Mouse (Mus musculus): ENCODE data around the gene Trhr2. TPM values are rescaled to one million over a fixed set of nuclear protein-coding genes. Genes with fewer than 3 reads are reported as not detected.
A peak's percentile ranks its signal among the peaks of the same experiment; 100 is the strongest.

Gene Trhr2
- polyA plus RNA-seq, 1 experiment from 2014 or later = not detected

DNA sequence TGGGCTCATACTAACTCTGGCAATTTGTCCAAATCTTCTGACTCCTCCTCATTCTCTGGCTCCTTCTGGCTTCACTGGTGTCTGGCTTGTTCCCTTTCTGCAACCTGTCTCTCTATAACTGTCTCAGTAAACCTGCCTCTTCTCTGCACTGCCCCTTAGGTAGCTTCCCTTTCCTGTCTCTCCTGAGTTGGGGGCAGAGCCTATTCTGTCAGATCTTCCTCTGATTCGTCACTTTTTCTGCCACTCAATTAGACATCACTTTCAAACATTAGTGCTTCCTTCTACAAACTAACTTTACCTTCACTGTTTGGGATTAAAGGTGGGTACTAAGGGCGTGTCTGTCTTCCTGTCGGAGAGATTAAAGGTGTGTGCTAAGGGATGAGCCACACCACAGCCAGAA lies 19.8 kb downstream of the Trhr2 start:
- Histone ChIP-seq H3K4me2 (no peak overlapping the region), H3K4me1 (peaks cover 88% of the 10 kb centered on the region), H3K27me3 (replicated peaks) (peaks cover 20% of the 10 kb centered on the region; the same call in 1 of the 2 replicates), H3K4me3 (no peak overlapping the region), H3K36me3 (peaks cover 44% of the 10 kb centered on the region), H3K9me3 (replicated peaks) (peaks cover 12% of the 10 kb centered on the region), H3K9ac (no peak overlapping the region), H3K27ac (peak overlapping the region; percentile 57)
- no peak for ATAC-seq
- WGBS (ENCODE audit: insufficient replicate concordance) = 78% methylated on average over 3 of the region's 3 CpGs

GRCm38 (mm10) chr8:122338852-122339251 lies 21.7 kb downstream of the Trhr2 start:
- H3K27ac ChIP-seq = 0 out of 2 replicates have a peak overlapping the region, but pooled peaks have one; percentile 15
- no peak for ATAC-seq
- no peak overlapping the region for H3K9ac ChIP-seq
- H3K36me3 ChIP-seq = peaks cover 63% of the 10 kb centered on the region
- H3K9me3 ChIP-seq (replicated peaks) = peaks cover 29% of the 10 kb centered on the region
- H3K27me3 ChIP-seq (replicated peaks) = peaks cover 8% of the 10 kb centered on the region; the same call in 1 of the 2 replicates
- 74% methylated on average over 6 of the region's 6 CpGs for WGBS (ENCODE audit: insufficient replicate concordance)
- no peak overlapping the region for H3K4me3 ChIP-seq
- peaks cover 75% of the 10 kb centered on the region for H3K4me1 ChIP-seq
- no peak overlapping the region for H3K4me2 ChIP-seq

GRCm38 (mm10) chr8:122336251-122336910 lies 24.2 kb downstream of the Trhr2 start:
- Histone ChIP-seq H3K4me2 (peak overlapping the region; percentile 38), H3K4me3 (peak overlapping the region; percentile 20; the same call in 1 of the 2 replicates), H3K27ac (no peak overlapping the region), H3K27me3 (replicated peaks) (no peaks in the 10 kb centered on the region), H3K9me3 (replicated peaks) (peaks cover 29% of the 10 kb centered on the region), H3K36me3 (peaks cover 87% of the 10 kb centered on the region), H3K4me1 (peaks cover 72% of the 10 kb centered on the region), H3K9ac (no peak overlapping the region)
- ATAC-seq = no peak
- 73% methylated on average over 81 of the region's 81 CpGs for WGBS (ENCODE audit: insufficient replicate concordance)

DNA sequence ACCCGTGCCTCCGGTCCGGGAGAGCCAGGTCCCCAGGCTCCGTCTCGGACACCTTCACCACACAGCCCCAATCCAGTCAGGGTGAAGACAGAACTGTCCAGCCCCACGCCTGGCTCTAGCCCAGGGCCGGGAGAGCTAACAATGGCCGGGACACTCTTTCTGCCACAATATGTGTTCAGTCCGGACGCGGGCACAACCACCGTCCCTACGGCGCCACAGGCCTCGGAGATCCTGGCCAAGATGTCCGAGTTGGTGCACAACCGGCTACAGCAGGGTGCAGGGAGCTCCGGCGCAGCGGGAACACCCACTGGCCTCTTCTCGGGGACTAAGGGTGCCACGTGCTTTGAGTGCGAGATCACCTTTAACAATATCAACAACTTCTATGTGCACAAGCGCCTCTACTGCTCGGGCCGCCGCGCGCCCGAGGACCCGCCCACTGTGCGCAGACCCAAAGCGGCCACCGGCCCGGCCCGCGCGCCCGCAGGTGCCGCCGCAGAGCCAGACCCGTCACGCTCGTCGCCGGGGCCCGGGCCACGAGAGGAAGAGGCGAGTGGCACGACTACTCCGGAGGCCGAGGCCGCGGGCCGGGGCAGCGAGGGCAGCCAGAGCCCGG lies 24.8 kb downstream of the Trhr2 start:
- ATAC-seq = no peak
- H3K4me2 ChIP-seq = peak overlapping the region; percentile 38
- H3K36me3 ChIP-seq = peaks cover 94% of the 10 kb centered on the region
- no peak overlapping the region for H3K9ac ChIP-seq
- no peaks in the 10 kb centered on the region for H3K27me3 ChIP-seq (replicated peaks)
- H3K4me1 ChIP-seq = peaks cover 72% of the 10 kb centered on the region
- peaks cover 29% of the 10 kb centered on the region for H3K9me3 ChIP-seq (replicated peaks)
- WGBS (ENCODE audit: insufficient replicate concordance) = 81% methylated on average over 57 of the region's 57 CpGs
- H3K4me3 ChIP-seq = peak overlapping the region; percentile 20; the same call in 1 of the 2 replicates
- no peak overlapping the region for H3K27ac ChIP-seq

DNA sequence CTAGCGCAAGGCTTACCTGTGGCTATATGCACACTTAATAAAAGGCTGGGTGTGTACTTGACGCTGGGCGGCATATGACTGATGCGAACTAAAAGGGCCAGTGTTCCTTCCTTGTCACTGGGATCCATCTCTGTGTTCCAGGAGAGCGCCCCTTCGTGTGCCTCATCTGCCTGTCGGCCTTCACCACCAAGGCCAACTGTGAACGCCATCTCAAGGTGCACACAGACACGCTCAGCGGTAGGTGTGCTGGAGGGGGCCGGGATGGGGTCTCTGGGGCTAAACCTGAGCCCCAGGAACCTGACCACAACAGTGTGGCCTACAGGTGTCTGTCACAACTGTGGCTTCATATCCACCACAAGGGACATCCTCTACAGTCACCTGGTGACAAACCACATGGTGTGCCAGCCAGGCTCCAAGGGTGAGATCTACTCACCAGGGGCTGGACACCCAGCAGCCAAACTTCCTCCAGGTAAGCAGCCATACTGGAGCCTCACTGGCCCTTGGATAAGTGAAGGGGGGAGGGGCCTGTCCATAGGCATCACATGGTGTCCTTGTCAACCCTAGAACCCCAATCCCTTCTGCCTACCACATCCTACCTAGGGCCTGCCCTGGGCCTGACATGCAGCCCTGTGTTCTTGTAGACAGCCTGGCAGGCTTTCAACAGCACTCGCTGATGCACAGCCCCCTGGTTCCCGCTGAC lies 25.6 kb downstream of the Trhr2 start:
- Histone ChIP-seq H3K4me1 (peaks cover 72% of the 10 kb centered on the region), H3K27ac (no peak overlapping the region), H3K4me2 (no peak overlapping the region), H3K9me3 (replicated peaks) (peaks cover 29% of the 10 kb centered on the region), H3K4me3 (no peak overlapping the region), H3K27me3 (replicated peaks) (no peaks in the 10 kb centered on the region), H3K36me3 (peaks cover 100% of the 10 kb centered on the region), H3K9ac (no peak overlapping the region)
- no peak for ATAC-seq
- WGBS (ENCODE audit: insufficient replicate concordance) = 93% methylated on average over 13 of the region's 13 CpGs

- Histone ChIP-seq H3K27ac (0 out of 2 replicates have a peak overlapping the region, but pooled peaks have one; percentile 60), H3K4me2 (no peak overlapping the region), H3K27me3 (replicated peaks) (no peaks in the 10 kb centered on the region), H3K4me1 (peaks cover 72% of the 10 kb centered on the region), H3K36me3 (peaks cover 100% of the 10 kb centered on the region), H3K4me3 (no peak overlapping the region), H3K9ac (no peak overlapping the region), H3K9me3 (replicated peaks) (peaks cover 29% of the 10 kb centered on the region)
- WGBS (ENCODE audit: insufficient replicate concordance) = 94% methylated on average over 7 of the region's 7 CpGs
- ATAC-seq = no peak
Observed at GRCm38 (mm10) chr8:122333531-122333930, 27.0 kb downstream of the Trhr2 start.

DNA sequence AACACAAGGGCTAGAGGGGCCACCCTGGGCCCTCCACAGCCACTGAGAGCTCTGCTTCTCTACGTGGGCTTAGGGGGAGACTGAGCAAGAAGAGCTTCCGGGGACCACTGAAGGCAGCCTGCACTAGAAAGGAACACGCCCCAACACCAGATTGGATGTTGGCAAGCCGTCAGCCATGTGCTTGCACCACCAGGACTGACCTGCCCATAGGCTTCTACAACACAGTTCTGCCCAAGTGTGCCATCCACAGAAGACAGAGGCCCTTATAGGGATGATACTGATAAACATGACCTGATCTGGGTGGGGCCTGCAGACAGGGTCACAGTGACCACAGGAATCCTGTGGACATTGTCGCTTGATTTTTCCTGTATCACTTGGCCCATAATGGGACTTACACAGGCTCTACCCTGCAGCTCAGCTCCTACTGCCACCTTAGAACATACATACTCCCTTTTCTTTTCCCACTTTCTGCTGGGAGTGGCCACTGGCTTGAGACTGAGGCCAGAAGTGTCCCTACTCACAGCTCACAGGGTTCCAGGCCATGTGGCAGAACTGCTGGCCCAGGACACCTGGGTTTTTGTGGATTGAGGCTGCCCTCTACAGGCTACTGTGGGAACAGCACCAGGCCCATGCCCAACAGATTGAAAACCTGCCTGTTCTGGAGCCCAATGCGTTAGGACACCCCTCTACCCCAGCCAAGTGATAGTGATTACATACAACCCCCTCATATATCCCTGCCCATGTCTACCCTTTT lies 27.6 kb downstream of the Trhr2 start:
- peak overlapping the region; percentile 60 for H3K27ac ChIP-seq

GRCm38 (mm10) chr8:122331134-122331523 lies 29.4 kb downstream of the Trhr2 start:
- 67% methylated on average over 3 of the region's 3 CpGs for whole genome bisulfite sequencing (ENCODE audit: insufficient replicate concordance)
- H3K4me2 ChIP-seq = peak overlapping the region; percentile 50; the same call in 1 of the 2 replicates
- ATAC-seq = no peak
- no peak overlapping the region for H3K4me3 ChIP-seq
- peaks cover 20% of the 10 kb centered on the region for H3K9me3 ChIP-seq (replicated peaks)
- no peaks in the 10 kb centered on the region for H3K27me3 ChIP-seq (replicated peaks)
- H3K36me3 ChIP-seq = peaks cover 100% of the 10 kb centered on the region
- peak overlapping the region; percentile 97 for H3K27ac ChIP-seq
- peak overlapping the region; percentile 67; the same call in 1 of the 2 replicates for H3K9ac ChIP-seq
- H3K4me1 ChIP-seq = peaks cover 83% of the 10 kb centered on the region

More for the DNA sequence above, 27.6 kb downstream of the Trhr2 start:
- Histone ChIP-seq H3K4me2 (no peak overlapping the region), H3K4me3 (no peak overlapping the region), H3K36me3 (peaks cover 100% of the 10 kb centered on the region), H3K9ac (no peak overlapping the region), H3K9me3 (replicated peaks) (peaks cover 29% of the 10 kb centered on the region), H3K27me3 (replicated peaks) (no peaks in the 10 kb centered on the region), H3K4me1 (peaks cover 77% of the 10 kb centered on the region)
- ATAC-seq = no peak
- WGBS (ENCODE audit: insufficient replicate concordance) = 83% methylated on average over 6 of the region's 6 CpGs

- Histone ChIP-seq H3K4me1 (peaks cover 83% of the 10 kb centered on the region), H3K4me3 (no peak overlapping the region), H3K9ac (peak overlapping the region; percentile 67), H3K9me3 (replicated peaks) (peaks cover 15% of the 10 kb centered on the region), H3K27me3 (replicated peaks) (no peaks in the 10 kb centered on the region), H3K36me3 (peaks cover 100% of the 10 kb centered on the region), H3K4me2 (peak overlapping the region; percentile 50), H3K27ac (peak overlapping the region; percentile 97)
- peak; percentile 62 for ATAC-seq
- 53% methylated on average over 12 of the region's 12 CpGs for WGBS (ENCODE audit: insufficient replicate concordance)
Observed at GRCm38 (mm10) chr8:122330446-122331133, 30.0 kb downstream of the Trhr2 start.

DNA sequence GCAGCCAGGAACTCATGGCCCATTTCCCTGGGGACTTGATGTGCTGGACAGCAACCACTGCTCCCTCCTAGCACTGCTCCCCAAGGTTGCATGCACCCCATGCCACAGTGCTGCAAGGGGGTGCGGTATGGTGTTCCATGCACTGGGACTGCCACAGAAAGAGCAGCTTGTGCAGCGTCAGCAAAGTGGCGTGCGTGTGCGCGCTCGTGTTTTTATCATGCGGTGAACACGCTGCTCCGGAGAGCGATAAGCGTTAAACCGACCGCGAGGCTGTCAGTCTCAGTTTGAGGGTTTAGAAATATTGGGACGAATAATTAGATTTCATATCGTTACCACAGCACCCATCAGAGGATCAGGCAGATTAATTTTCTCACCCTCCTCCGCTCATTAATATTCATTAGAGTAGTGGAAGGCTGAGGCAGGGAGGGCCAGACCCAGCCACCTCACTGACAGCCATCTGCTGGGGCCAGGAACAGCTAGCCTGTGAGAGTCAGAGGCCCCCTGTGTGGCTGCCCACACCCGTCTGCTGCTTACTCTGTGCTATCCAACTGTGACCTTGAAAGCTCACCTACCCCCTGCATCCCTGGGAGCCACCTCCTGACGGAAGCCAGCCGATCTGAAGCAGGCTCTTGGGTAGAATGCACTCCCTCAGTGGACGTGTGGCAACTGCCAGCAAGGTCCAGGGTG lies 30.9 kb downstream of the Trhr2 start:
- Histone ChIP-seq H3K36me3 (peaks cover 100% of the 10 kb centered on the region), H3K4me2 (peak overlapping the region; percentile 50), H3K9ac (peak overlapping the region; percentile 67), H3K27me3 (replicated peaks) (no peaks in the 10 kb centered on the region), H3K9me3 (replicated peaks) (peaks cover 6% of the 10 kb centered on the region), H3K27ac (peak overlapping the region; percentile 97), H3K4me3 (peak overlapping the region; percentile 18; the same call in 1 of the 2 replicates), H3K4me1 (peaks cover 88% of the 10 kb centered on the region)
- peak; percentile 55 for ATAC-seq
- 46% methylated on average over 22 of the region's 22 CpGs for WGBS (ENCODE audit: insufficient replicate concordance)
